Mouse (Mus musculus): ENCODE measurements around the gene Acsl6. TPM values are rescaled to one million over a fixed set of nuclear protein-coding genes. Genes with fewer than 3 reads are reported as not detected.
"Not testable (repeated sequence)": the region's sequence is repeated elsewhere in the genome, so short reads cannot be mapped to it uniquely, and the experiment has no call there.

Acsl6 gene
- 100 to 1,000 TPM; 178 to 205 TPM for total RNA-seq (2021)
- long read RNA-seq, experiment 1, full-length matches to known transcripts, result 206 of 259 reads
- long read RNA-seq, experiment 1, partial matches to known transcripts, result 20 of 259 reads
- long read RNA-seq, experiment 1, other reads (novel, unspliced or antisense), result 33 of 259 reads
- long read RNA-seq, experiment 2, full-length matches to known transcripts, result 163 of 218 reads
- long read RNA-seq, experiment 2, partial matches to known transcripts, result 12 of 218 reads
- long read RNA-seq, experiment 2, other reads (novel, unspliced or antisense), result 43 of 218 reads

- DNase-seq (ENCODE audit: low spot score in 2 of 2), result peak; percentile 64 to 76
Measured at GRCm38 (mm10) chr11:54303728-54304470, at the start of gene Acsl6. Gene Acsl6, plus strand, starts transcription at chr11:54303798.

GRCm38 (mm10) chr11:54254114-54254513, 49.5 kb upstream of the Acsl6 start:
- no peak for DNase-seq (ENCODE audit: low spot score in 2 of 2)

GRCm38 (mm10) chr11:54256624-54257376, 46.8 kb upstream of the Acsl6 start:
- peak; percentile 63 to 65 for DNase-seq (ENCODE audit: low spot score in 2 of 2)

- DNase-seq (ENCODE audit: low spot score in 2 of 2), result no peak
Measured at GRCm38 (mm10) chr11:54263405-54264031, 40.1 kb upstream of the Acsl6 start.

GRCm38 (mm10) chr11:54264542-54264941, 39.1 kb upstream of the Acsl6 start:
- DNase-seq (ENCODE audit: low spot score in 2 of 2), result peak; percentile 25 to 75

GRCm38 (mm10) chr11:54267177-54267576, 36.4 kb upstream of the Acsl6 start, which contains the start of gene Il3:
Gene Il3, minus strand, starts transcription at chr11:54267277.
- no peak for DNase-seq (ENCODE audit: low spot score in 2 of 2)

- no peak for DNase-seq (ENCODE audit: low spot score in 2 of 2)
Measured at GRCm38 (mm10) chr11:54269191-54269896, 34.3 kb upstream of the Acsl6 start.

GRCm38 (mm10) chr11:54271437-54271949, 32.1 kb upstream of the Acsl6 start:
- DNase-seq (ENCODE audit: low spot score in 2 of 2), result no peak

- DNase-seq (ENCODE audit: low spot score in 2 of 2), result no peak
Measured at GRCm38 (mm10) chr11:54287821-54288453, 15.7 kb upstream of the Acsl6 start.

GRCm38 (mm10) chr11:54292163-54292562, 11.4 kb upstream of the Acsl6 start:
- DNase-seq (ENCODE audit: low spot score in 2 of 2), result no peak

- no peak for DNase-seq (ENCODE audit: low spot score in 2 of 2)
Measured at GRCm38 (mm10) chr11:54293980-54294807, 9.4 kb upstream of the Acsl6 start.

- DNase-seq (ENCODE audit: low spot score in 2 of 2), result no peak
Measured at GRCm38 (mm10) chr11:54295971-54296370, 7.6 kb upstream of the Acsl6 start.

GRCm38 (mm10) chr11:54296734-54297133, 6.9 kb upstream of the Acsl6 start:
- DNase-seq (ENCODE audit: low spot score in 2 of 2), result no peak

GRCm38 (mm10) chr11:54297471-54297870, 6.1 kb upstream of the Acsl6 start:
- DNase-seq (ENCODE audit: low spot score in 2 of 2), result not testable (repeated sequence)

GRCm38 (mm10) chr11:54298777-54299176, 4.8 kb upstream of the Acsl6 start:
- DNase-seq (ENCODE audit: low spot score in 2 of 2), result no peak

GRCm38 (mm10) chr11:54301994-54302393, 1.6 kb upstream of the Acsl6 start:
- DNase-seq (ENCODE audit: low spot score in 2 of 2), result peak; percentile 49 to 60

GRCm38 (mm10) chr11:54302606-54303005, 992 bp upstream of the Acsl6 start:
- DNase-seq (ENCODE audit: low spot score in 2 of 2), result no peak

GRCm38 (mm10) chr11:54303076-54303727, 396 bp upstream of the Acsl6 start:
- no peak for DNase-seq (ENCODE audit: low spot score in 2 of 2)
